ENCODE assay signal across 22 mouse cellular contexts in the genomic region with DNA sequence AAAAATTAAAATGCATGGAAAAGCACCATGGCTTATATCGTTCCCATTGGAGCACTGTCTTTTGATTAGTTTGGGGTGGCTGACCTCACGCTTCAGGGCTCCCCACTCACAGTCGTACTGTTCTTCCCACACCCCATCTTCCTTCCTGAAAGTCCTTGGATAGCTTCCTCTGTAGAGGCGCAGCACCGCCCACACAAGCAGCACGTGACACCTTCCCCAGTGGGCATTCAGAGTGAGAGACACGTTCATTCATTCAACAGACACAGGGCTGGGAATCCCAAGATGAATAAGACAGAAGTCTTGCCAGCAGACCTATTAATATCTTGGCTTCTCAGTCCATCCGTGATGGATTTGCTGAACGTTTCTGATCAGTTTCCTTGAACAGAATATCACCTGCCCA.
DNase-seq lines count a peak whose midpoint lies in the region; TF ChIP-seq lines count a peak whose summit lies in the region.
"Had no signal": no experiment of that assay in that cellular context is flagged by ENCODE, and none has a peak within 500 bp of the region (broad histone marks: within the 10 kb centered on the region; RNA-seq: fewer than 3 reads in every experiment).

No protein-coding gene starts in this region.

- H3K27me3 ChIP-seq in myocyte (ENCODE audit: control insufficient read depth, insufficient read depth, insufficient read length) = peaks cover 31% of the 10 kb centered on the region
- H3K27me3 ChIP-seq: embryonic facial prominence, embryonic 12.5 days; forebrain, embryonic 13.5 days had no signal

- no peak overlapping the region for H3K4me3 ChIP-seq in myocyte
- H3K4me3 ChIP-seq: embryonic facial prominence, embryonic 12.5 days; erythroblast, embryonic 14.5 days; forebrain, embryonic 13.5 days; heart, embryonic 13.5 days; layer of hippocampus, adult 2 months had no signal

- H3K4me2 ChIP-seq in myocyte (ENCODE audit: low read depth) = no peak overlapping the region
- H3K4me2 ChIP-seq: embryonic facial prominence, embryonic 12.5 days; forebrain, embryonic 13.5 days; heart, embryonic 13.5 days had no signal

- intact Hi-C loops in left cerebral cortex, postnatal 4 days (cut with DNase I) = no loop called here

- H3K36me3 ChIP-seq in myocyte (ENCODE audit: control insufficient read depth, insufficient read depth) = no peaks in the 10 kb centered on the region
- H3K36me3 ChIP-seq: embryonic facial prominence, embryonic 12.5 days; heart, embryonic 13.5 days had no signal

- no peak overlapping the region for H3ac ChIP-seq in myocyte (ENCODE audit: control insufficient read depth, insufficient read length)

- TF ChIP-seq POLR2A in myocyte (IDR thresholded peaks at IDR 0.05; ENCODE audit: insufficient read length, low read depth) = no peak

- peak; percentile 52 to 78 for DNase-seq in frontal cortex, adult 2 months (ENCODE audit: extremely low spot score in 1 of 2, low spot score in 1 of 2)
- DNase-seq in frontal cortex, postnatal 10 days (ENCODE audit: low spot score in 2 of 2) = no peak
- DNase-seq in left cerebral cortex, adult 18-20 months (ENCODE audit: low spot score in 2 of 2) = peak; percentile 48 to 65
- no peak for DNase-seq in left cerebral cortex, postnatal 4 days
- DNase-seq in ES-CJ7 (ENCODE audit: low read depth, low spot score) = peak; percentile 40
- no peak for DNase-seq in lung, postnatal 25 days (ENCODE audit: low spot score)
- no peak for DNase-seq in kidney, postnatal 25 days
- DNase-seq: adrenal gland, adult 2 months; cerebellum, adult 9-10 months; gastrocnemius, postnatal 10 days; heart, adult 18-20 months; kidney, adult 2 months; kidney, postnatal 10 days; liver; retina, postnatal 1 day; thymus, adult 2 months had no signal

- H3K79me2 ChIP-seq in myocyte (ENCODE audit: control insufficient read depth, insufficient read depth) = no peaks in the 10 kb centered on the region

TF ChIP-seq in myocyte, 11 proteins besides CTCF, POLR2A, EP300 and RAD21:
- TF ChIP-seq TCF3 (IDR thresholded peaks at IDR 0.05; ENCODE audit: insufficient read length, low read depth) (no peak), MYOD1 (IDR thresholded peaks at IDR 0.05; ENCODE audit: control insufficient read depth in 1 of 3, insufficient read length in 2 of 3, low read depth in 2 of 3) (no peak), E2F4 (IDR thresholded peaks at IDR 0.05; ENCODE audit: insufficient read depth) (no peak), MAX (IDR thresholded peaks at IDR 0.05; ENCODE audit: low read depth) (no peak), MYOG (IDR thresholded peaks at IDR 0.05; ENCODE audit: control insufficient read depth in 1 of 3, insufficient read depth in 1 of 3, insufficient read length in 2 of 3, low read depth in 2 of 3) (no peak), USF1 (IDR thresholded peaks at IDR 0.05; ENCODE audit: low read depth) (peak; percentile 41), POLR2AphosphoS2 (IDR thresholded peaks at IDR 0.05; ENCODE audit: insufficient read length, low read depth) (no peak)
TF ChIP-seq in myocyte: peak in this region for 1.

Comparison
In these comparisons a context has a peak if more than half of its experiments do, and no peak if none do; other contexts are left out.
1. DNase-seq: peak in frontal cortex, adult 2 months (2 of 2), left cerebral cortex, adult 18-20 months (2 of 2) and ES-CJ7 (single experiment); none in frontal cortex, postnatal 10 days (0 of 2), left cerebral cortex, postnatal 4 days (single experiment), lung, postnatal 25 days (single experiment) and kidney, postnatal 25 days (0 of 2).